Mouse (Mus musculus): ENCODE measurements around the gene Ufc1. TPM values are rescaled to one million over a fixed set of nuclear protein-coding genes. Genes with fewer than 3 reads are reported as not detected.

Ufc1 gene
- total and polyA plus RNA-seq, 3 experiments: 71.4 to 115 (median 98.4) TPM

- 0 out of 2 replicates have a peak, but pooled peaks cover 3% of the 10 kb centered on the region for H3K79me2 ChIP-seq (replicated peaks; ENCODE audit: control insufficient read depth, extremely low read depth, insufficient read depth, poor library complexity, severe bottlenecking)
- H3K27ac ChIP-seq (ENCODE audit: insufficient read depth, low read depth): no peak overlapping the region
- in situ Hi-C loops (cut with MboI; ENCODE audit: low pct_ligation_motif_present, low pct_unique_long_range_greater_than_20kb, low sequenced_read_pairs) (no loop called here), dilution Hi-C loops (cut with MboI; ENCODE audit: extremely low pct_ligation_motif_present, extremely low pct_unique_long_range_greater_than_20kb, low sequenced_read_pairs) (no loop called here)
- H3K9me3 ChIP-seq (replicated peaks; ENCODE audit: low read length): no peaks in the 10 kb centered on the region
- H3K27me3 ChIP-seq (replicated peaks): no peaks in the 10 kb centered on the region
- H3K36me3 ChIP-seq (replicated peaks in 1 of 2; ENCODE audit: control insufficient read depth in 1 of 2, insufficient read depth in 1 of 2, low read length in 1 of 2): peaks cover 35 to 67% of the 10 kb centered on the region in 2 experiments
- DNase-seq (ENCODE audit: extremely low read depth): no peak
- TF ChIP-seq ZMIZ1 (IDR thresholded peaks at IDR 0.05; ENCODE audit: low read depth, low read length) (no peak), CHD2 (IDR thresholded peaks at IDR 0.05; ENCODE audit: low read length) (no peak), BHLHE40 (IDR thresholded peaks at IDR 0.05; ENCODE audit: low read depth, low read length) (no peak), MYC (IDR thresholded peaks at IDR 0.05; ENCODE audit: low read depth, low read length) (no peak), ETS1 (conservative IDR thresholded peaks at IDR 0.05; ENCODE audit: low read depth, low read length) (no peak), MAFK (IDR thresholded peaks at IDR 0.05; ENCODE audit: insufficient replicate concordance, low read length) (no peak), MEF2A (IDR thresholded peaks at IDR 0.05; ENCODE audit: borderline replicate concordance, low read depth, low read length) (no peak), JUN (IDR thresholded peaks at IDR 0.05; ENCODE audit: insufficient read depth, low read depth, low read length) (no peak), NELFE (IDR thresholded peaks at IDR 0.05; ENCODE audit: low read depth, low read length) (no peak), MAZ (IDR thresholded peaks at IDR 0.05; ENCODE audit: low read depth, low read length) (no peak), ZC3H11A (IDR thresholded peaks at IDR 0.05; ENCODE audit: low read depth, low read length) (no peak), KAT2A (IDR thresholded peaks at IDR 0.05; ENCODE audit: insufficient replicate concordance, low read length) (no peak), GABPA (IDR thresholded peaks at IDR 0.05; ENCODE audit: insufficient replicate concordance, low read depth, low read length) (no peak), MAX (IDR thresholded peaks at IDR 0.05; ENCODE audit: low read length) (no peak), HCFC1 (IDR thresholded peaks at IDR 0.05; ENCODE audit: low read depth, low read length) (no peak), RAD21 (IDR thresholded peaks at IDR 0.05; ENCODE audit: low read depth, low read length) (no peak)
- H3K9ac ChIP-seq (ENCODE audit: insufficient read depth, low read depth): peak overlapping the region; percentile 77; the same call in 1 of the 2 replicates
- H3K4me2 ChIP-seq (ENCODE audit: insufficient read depth, low read depth, poor library complexity, severe bottlenecking): peak overlapping the region; percentile 70; the same call in 1 of the 2 replicates
- peaks cover 0 to 37% of the 10 kb centered on the region in 2 experiments; a peak in 2 of 4 replicates for H3K4me1 ChIP-seq (ENCODE audit: control insufficient read depth in 1 of 2, insufficient read depth in 2 of 2)
- peak overlapping the region in 1 of 3 experiments; percentile 59 for H3K4me3 ChIP-seq (replicated peaks in 1 of 3; ENCODE audit: low read depth in 2 of 3, low read length in 2 of 3, poor library complexity in 1 of 3)
Observed at GRCm38 (mm10) chr1:171282086-171282805, 12.6 kb downstream of the Ufc1 start.

GRCm38 (mm10) chr1:171281528-171281923 is 13.3 kb downstream of the Ufc1 start:
- TF ChIP-seq E2F4 (IDR thresholded peaks at IDR 0.05; ENCODE audit: insufficient replicate concordance, low read depth, low read length) (no peak), CTCF (conservative IDR thresholded peaks at IDR 0.05 in 1 of 2, IDR thresholded peaks at IDR 0.05 in 1 of 2; ENCODE audit: low read depth in 2 of 2, low read length in 2 of 2) (peak; percentile 65 to 77), TBP (conservative IDR thresholded peaks at IDR 0.05; ENCODE audit: low read depth, low read length) (no peak), RAD21 (IDR thresholded peaks at IDR 0.05; ENCODE audit: low read depth, low read length) (peak; percentile 37), TCF12 (IDR thresholded peaks at IDR 0.05; ENCODE audit: low read depth, low read length) (peak; percentile 0; the same call in 1 of the 2 replicates), SMC3 (IDR thresholded peaks at IDR 0.05; ENCODE audit: low read depth, low read length) (peak; percentile 48; the same call in 1 of the 2 replicates), NRF1 (IDR thresholded peaks at IDR 0.05; ENCODE audit: low read depth, low read length) (0 out of 2 replicates have a peak, but pooled peaks have one; percentile 13), IRF4 (IDR thresholded peaks at IDR 0.05; ENCODE audit: low read depth, low read length) (0 out of 2 replicates have a peak, but pooled peaks have one; percentile 3)
- Histone ChIP-seq H3K4me2 (ENCODE audit: insufficient read depth, low read depth, poor library complexity, severe bottlenecking) (peak overlapping the region; percentile 70), H3K36me3 (replicated peaks in 1 of 2; ENCODE audit: control insufficient read depth in 1 of 2, insufficient read depth in 1 of 2, low read length in 1 of 2) (peaks cover 41 to 72% of the 10 kb centered on the region in 2 experiments), H3K4me3 (replicated peaks in 1 of 3; ENCODE audit: low read depth in 2 of 3, low read length in 2 of 3, poor library complexity in 1 of 3) (peak overlapping the region; percentile 59 to 92 (median 70)), H3K27ac (ENCODE audit: insufficient read depth, low read depth) (peak overlapping the region; percentile 58), H3K4me1 (ENCODE audit: control insufficient read depth in 1 of 2, insufficient read depth in 2 of 2) (peaks cover 0 to 31% of the 10 kb centered on the region in 2 experiments; a peak in 2 of 4 replicates), H3K9me3 (replicated peaks; ENCODE audit: low read length) (no peaks in the 10 kb centered on the region), H3K9ac (ENCODE audit: insufficient read depth, low read depth) (peak overlapping the region; percentile 77), H3K27me3 (replicated peaks) (no peaks in the 10 kb centered on the region), H3K79me2 (replicated peaks; ENCODE audit: control insufficient read depth, extremely low read depth, insufficient read depth, poor library complexity, severe bottlenecking) (no peaks in the 10 kb centered on the region)
- in situ Hi-C loops (cut with MboI; ENCODE audit: low pct_ligation_motif_present, low pct_unique_long_range_greater_than_20kb, low sequenced_read_pairs) (no loop called here), dilution Hi-C loops (cut with MboI; ENCODE audit: extremely low pct_ligation_motif_present, extremely low pct_unique_long_range_greater_than_20kb, low sequenced_read_pairs) (no loop called here)
- peak; percentile 78 for DNase-seq (ENCODE audit: extremely low read depth)
